9 mouse cellular contexts compared by ENCODE assay signal in genomic region chr17:26933885-26934827, GRCm38 (mm10). TPM values are rescaled to one million over a fixed set of nuclear protein-coding genes. Genes with fewer than 3 reads are reported as not detected.
DNase-seq lines count a peak whose midpoint lies in the region; ATAC-seq lines count a peak whose summit lies in the region.
"Had no signal": no experiment of that assay in that cellular context is flagged by ENCODE, and none has a peak within 500 bp of the region (broad histone marks: within the 10 kb centered on the region; RNA-seq: fewer than 3 reads in every experiment).

No protein-coding gene starts in this region.

- H3K9me3 ChIP-seq in kidney, embryonic 14.5 days (ENCODE audit: control insufficient read depth, low read length), result no peaks in the 10 kb centered on the region
- H3K9me3 ChIP-seq in embryonic facial prominence, embryonic 11.5 days (replicated peaks; ENCODE audit: control insufficient read depth, low read length), result no peaks in the 10 kb centered on the region
- H3K9me3 ChIP-seq in hindbrain, embryonic 13.5 days, result no peaks in the 10 kb centered on the region
- no peaks in the 10 kb centered on the region for H3K9me3 ChIP-seq in midbrain, embryonic 12.5 days

- peak overlapping the region; percentile 70 for H3K4me3 ChIP-seq in kidney, embryonic 14.5 days (ENCODE audit: low read length)
- H3K4me3 ChIP-seq in embryonic facial prominence, embryonic 11.5 days (ENCODE audit: low read depth, low read length), result peak overlapping the region; percentile 51
- H3K4me3 ChIP-seq in hindbrain, embryonic 13.5 days, result peak overlapping the region; percentile 63
- H3K4me3 ChIP-seq in midbrain, embryonic 12.5 days, result peak overlapping the region; percentile 63

- H3K9ac ChIP-seq in kidney, embryonic 14.5 days (ENCODE audit: low read depth, low read length), result peak overlapping the region; percentile 71; the same call in 1 of the 2 replicates
- no peak overlapping the region for H3K9ac ChIP-seq in embryonic facial prominence, embryonic 11.5 days (replicated peaks; ENCODE audit: low read length)
- peak overlapping the region; percentile 88 for H3K9ac ChIP-seq in hindbrain, embryonic 13.5 days
- H3K9ac ChIP-seq in midbrain, embryonic 12.5 days (replicated peaks), result peak overlapping the region; percentile 79; the same call in 1 of the 2 replicates

- H3K27ac ChIP-seq in kidney, embryonic 14.5 days (ENCODE audit: low read depth, low read length), result no peak overlapping the region; the same call in 1 of the 2 replicates
- no peak overlapping the region for H3K27ac ChIP-seq in embryonic facial prominence, embryonic 11.5 days (replicated peaks; ENCODE audit: low read depth, low read length)
- H3K27ac ChIP-seq in hindbrain, embryonic 13.5 days, result peak overlapping the region; percentile 89
- H3K27ac ChIP-seq in midbrain, embryonic 12.5 days (replicated peaks), result no peak overlapping the region

- DNase-seq in kidney, adult 18-20 months, result no peak
- DNase-seq in embryonic facial prominence, embryonic 11.5 days (ENCODE audit: low spot score), result no peak
- no peak for DNase-seq in Muller cell, postnatal 12 days (ENCODE audit: inconsistent ontology term)
- no peak for DNase-seq in cerebellum, postnatal 10 days
- DNase-seq: cerebellum, adult 8-10 months had no signal

- peak overlapping the region; percentile 94 for H3K4me2 ChIP-seq in kidney, embryonic 14.5 days (replicated peaks; ENCODE audit: low read depth, low read length)
- H3K4me2 ChIP-seq in embryonic facial prominence, embryonic 11.5 days (ENCODE audit: low read depth, low read length), result peak overlapping the region; percentile 85; the same call in 1 of the 2 replicates
- H3K4me2 ChIP-seq in hindbrain, embryonic 13.5 days, result peak overlapping the region; percentile 96
- H3K4me2 ChIP-seq in midbrain, embryonic 12.5 days (replicated peaks), result peak overlapping the region; percentile 81

- no peaks in the 10 kb centered on the region for H3K27me3 ChIP-seq in kidney, embryonic 14.5 days (ENCODE audit: control insufficient read depth, insufficient read depth, low read length)
- no peaks in the 10 kb centered on the region for H3K27me3 ChIP-seq in embryonic facial prominence, embryonic 11.5 days (ENCODE audit: control insufficient read depth, insufficient read depth, low read length)
- no peaks in the 10 kb centered on the region for H3K27me3 ChIP-seq in hindbrain, embryonic 13.5 days
- H3K27me3 ChIP-seq in midbrain, embryonic 12.5 days, result no peaks in the 10 kb centered on the region

- H3K36me3 ChIP-seq in kidney, embryonic 14.5 days (ENCODE audit: control insufficient read depth, insufficient read depth, low read length), result peaks cover 46% of the 10 kb centered on the region
- H3K36me3 ChIP-seq in embryonic facial prominence, embryonic 11.5 days (replicated peaks; ENCODE audit: control insufficient read depth, insufficient read depth, low read depth, low read length), result peaks cover under 1% of the 10 kb centered on the region; the same call in 1 of the 2 replicates
- peaks cover 33% of the 10 kb centered on the region for H3K36me3 ChIP-seq in hindbrain, embryonic 13.5 days
- H3K36me3 ChIP-seq in midbrain, embryonic 12.5 days, result peaks cover 44% of the 10 kb centered on the region

- H3K4me1 ChIP-seq in kidney, embryonic 14.5 days (ENCODE audit: control insufficient read depth, insufficient read depth, low read length), result peaks cover 20% of the 10 kb centered on the region
- peaks cover 4% of the 10 kb centered on the region; the same call in 1 of the 2 replicates for H3K4me1 ChIP-seq in embryonic facial prominence, embryonic 11.5 days (ENCODE audit: control insufficient read depth, insufficient read depth, low read length)
- H3K4me1 ChIP-seq in hindbrain, embryonic 13.5 days (replicated peaks), result peaks cover 50% of the 10 kb centered on the region
- H3K4me1 ChIP-seq in midbrain, embryonic 12.5 days, result peaks cover 36% of the 10 kb centered on the region

- 80% methylated on average over 16 of the region's 16 CpGs for WGBS in kidney, embryonic 14.5 days
- 86% methylated on average over 16 of the region's 16 CpGs for WGBS in embryonic facial prominence, embryonic 11.5 days
- 86% methylated on average over 16 of the region's 16 CpGs for WGBS in hindbrain, embryonic 13.5 days
- WGBS in midbrain, embryonic 12.5 days, result 83% methylated on average over 16 of the region's 16 CpGs

- no peak for ATAC-seq in kidney, embryonic 14.5 days (ENCODE audit: low FRiP score, low TSS enrichment)
- no peak for ATAC-seq in embryonic facial prominence, embryonic 11.5 days (replicated peaks; ENCODE audit: insufficient number of reproducible peaks, low FRiP score, low TSS enrichment, low read depth)
- ATAC-seq in hindbrain, embryonic 13.5 days (ENCODE audit: low FRiP score), result no peak
- no peak for ATAC-seq in midbrain, embryonic 12.5 days (ENCODE audit: low FRiP score, low read depth)
- no peak for ATAC-seq in megakaryocyte-erythroid progenitor cell, adult 5-6 weeks (replicated peaks; ENCODE audit: low FRiP score, low TSS enrichment, poor library complexity, severe bottlenecking)

RNA-seq across cellular contexts. Expression of gene Phf1, which starts 1.3 kb away (rescaled TPM):
- 6.0 TPM in 2 replicates for polyA plus RNA-seq in kidney, embryonic 14.5 days (2014; fragmentation: Nextera tagmentation; extraction: Ambion mirVana)
- polyA plus RNA-seq in embryonic facial prominence, embryonic 11.5 days (2014; fragmentation: Nextera tagmentation; extraction: Ambion mirVana), result 3.7 TPM in 2 replicates
- 17.9 and 19.2 TPM in 2 replicates for polyA plus RNA-seq in hindbrain, embryonic 13.5 days (2015; fragmentation: Nextera tagmentation; extraction: Ambion mirVana)
- polyA plus RNA-seq in midbrain, embryonic 12.5 days (2016; fragmentation: Nextera tagmentation; extraction: Ambion mirVana), result 11.6 and 11.9 TPM in 2 replicates
- total RNA-seq in megakaryocyte-erythroid progenitor cell, adult 5-6 weeks (2014; fragmentation: Nextera tagmentation), result 8.2 and 11.6 TPM in 2 replicates
- 2.2 and 2.8 TPM in 2 replicates for total RNA-seq in megakaryocyte-erythroid progenitor cell, adult 5-6 weeks (2017)

RNA-seq across cellular contexts. Expression of gene Cuta, which starts 5.2 kb away (rescaled TPM):
- 164 and 182 TPM in 2 replicates for polyA plus RNA-seq in kidney, embryonic 14.5 days (2014; fragmentation: Nextera tagmentation; extraction: Ambion mirVana)
- polyA plus RNA-seq in embryonic facial prominence, embryonic 11.5 days (2014; fragmentation: Nextera tagmentation; extraction: Ambion mirVana), result 153 and 163 TPM in 2 replicates
- polyA plus RNA-seq in hindbrain, embryonic 13.5 days (2015; fragmentation: Nextera tagmentation; extraction: Ambion mirVana), result 133 and 148 TPM in 2 replicates
- 156 and 159 TPM in 2 replicates for polyA plus RNA-seq in midbrain, embryonic 12.5 days (2016; fragmentation: Nextera tagmentation; extraction: Ambion mirVana)
- total RNA-seq in megakaryocyte-erythroid progenitor cell, adult 5-6 weeks (2014; fragmentation: Nextera tagmentation), result 154 and 184 TPM in 2 replicates
- total RNA-seq in megakaryocyte-erythroid progenitor cell, adult 5-6 weeks (2017), result 55.2 and 93.0 TPM in 2 replicates

RNA-seq across cellular contexts. Expression of gene Syngap1, which starts 6.9 kb away (rescaled TPM):
- polyA plus RNA-seq in kidney, embryonic 14.5 days (2014; fragmentation: Nextera tagmentation; extraction: Ambion mirVana), result 2.6 and 3.5 TPM in 2 replicates
- 2.3 and 2.8 TPM in 2 replicates for polyA plus RNA-seq in embryonic facial prominence, embryonic 11.5 days (2014; fragmentation: Nextera tagmentation; extraction: Ambion mirVana)
- 4.6 and 5.9 TPM in 2 replicates for polyA plus RNA-seq in hindbrain, embryonic 13.5 days (2015; fragmentation: Nextera tagmentation; extraction: Ambion mirVana)
- 3.3 and 3.6 TPM in 2 replicates for polyA plus RNA-seq in midbrain, embryonic 12.5 days (2016; fragmentation: Nextera tagmentation; extraction: Ambion mirVana)
- 18.2 and 33.6 TPM in 2 replicates for total RNA-seq in megakaryocyte-erythroid progenitor cell, adult 5-6 weeks (2014; fragmentation: Nextera tagmentation)
- 7.7 and 9.1 TPM in 2 replicates for total RNA-seq in megakaryocyte-erythroid progenitor cell, adult 5-6 weeks (2017)

RNA-seq across cellular contexts. Expression of gene Kifc5b, which starts 17.3 kb away (rescaled TPM):
- polyA plus RNA-seq in kidney, embryonic 14.5 days (2014; fragmentation: Nextera tagmentation; extraction: Ambion mirVana), result 6.9 and 11.2 TPM in 2 replicates
- 3.9 and 5.6 TPM in 2 replicates for polyA plus RNA-seq in embryonic facial prominence, embryonic 11.5 days (2014; fragmentation: Nextera tagmentation; extraction: Ambion mirVana)
- polyA plus RNA-seq in hindbrain, embryonic 13.5 days (2015; fragmentation: Nextera tagmentation; extraction: Ambion mirVana), result 3.6 and 4.5 TPM in 2 replicates
- polyA plus RNA-seq in midbrain, embryonic 12.5 days (2016; fragmentation: Nextera tagmentation; extraction: Ambion mirVana), result 6.3 and 9.1 TPM in 2 replicates
- total RNA-seq in megakaryocyte-erythroid progenitor cell, adult 5-6 weeks (2014; fragmentation: Nextera tagmentation), result 15.6 and 19.6 TPM in 2 replicates
- total RNA-seq in megakaryocyte-erythroid progenitor cell, adult 5-6 weeks (2017), result 9.1 and 9.7 TPM in 2 replicates

RNA-seq across cellular contexts. Expression of gene Zbtb9, which starts 38.8 kb away (rescaled TPM):
- 6.3 and 12.8 TPM in 2 replicates for polyA plus RNA-seq in kidney, embryonic 14.5 days (2014; fragmentation: Nextera tagmentation; extraction: Ambion mirVana)
- polyA plus RNA-seq in embryonic facial prominence, embryonic 11.5 days (2014; fragmentation: Nextera tagmentation; extraction: Ambion mirVana), result 10.1 and 11.9 TPM in 2 replicates
- polyA plus RNA-seq in hindbrain, embryonic 13.5 days (2015; fragmentation: Nextera tagmentation; extraction: Ambion mirVana), result 17.8 and 18.0 TPM in 2 replicates
- polyA plus RNA-seq in midbrain, embryonic 12.5 days (2016; fragmentation: Nextera tagmentation; extraction: Ambion mirVana), result 18.5 and 19.9 TPM in 2 replicates
- total RNA-seq in megakaryocyte-erythroid progenitor cell, adult 5-6 weeks (2014; fragmentation: Nextera tagmentation), result 5.5 and 14.6 TPM in 2 replicates
- total RNA-seq in megakaryocyte-erythroid progenitor cell, adult 5-6 weeks (2017), result 18.3 and 22.0 TPM in 2 replicates
